Mouse (Mus musculus) C2C12 (cell line): ENCODE data around the gene Zfp652.

Experiments used
- CTCF ChIP-seq: IDR thresholded peaks from one replicate; pipeline ENCODE4 v1.5.1; 2011; ENCODE audit not compliant: control insufficient read depth, insufficient read depth, insufficient read length
- FOSL1 ChIP-seq: IDR thresholded peaks from one replicate; pipeline ENCODE4 v1.8.0; 2011; ENCODE audit warnings: mild to moderate bottlenecking, low read length; ENCODE audit not compliant: poor library complexity, insufficient read depth, severe bottlenecking
- MAX ChIP-seq: IDR thresholded peaks from one replicate; pipeline ENCODE4 v1.6.1; 2011; ENCODE audit warnings: mild to moderate bottlenecking, control low read depth
- MYOG ChIP-seq: IDR thresholded peaks from one replicate; pipeline ENCODE4 v1.6.1; 2011; ENCODE audit not compliant: control insufficient read depth, insufficient read length; ENCODE audit errors: extremely low read depth
- USF1 ChIP-seq: IDR thresholded peaks from one replicate; pipeline ENCODE4 v1.6.1; 2011; ENCODE audit warnings: low read depth, mild to moderate bottlenecking, control low read depth, moderate library complexity

- TF ChIP-seq CTCF, result no peak
- no peak for TF ChIP-seq MAX
- no peak for TF ChIP-seq MYOG
- TF ChIP-seq USF1, result no peak
- TF ChIP-seq FOSL1, result no peak
These were observed 2.9 kb upstream of the Zfp652 start for GRCm38 (mm10) chr11:95709534-95710040.
